Comparison of ENCODE assay signal across 11 mouse cellular contexts in genomic region chr9:15535418-15535817, GRCm38 (mm10). TPM values are rescaled to one million over a fixed set of nuclear protein-coding genes. Genes with fewer than 3 reads are reported as not detected.
DNase-seq lines count a peak whose midpoint lies in the region; ATAC-seq lines count a peak whose summit lies in the region.
"Had no signal": no experiment of that assay in that cellular context is flagged by ENCODE, and none has a peak within 500 bp of the region (broad histone marks: within the 10 kb centered on the region; RNA-seq: fewer than 3 reads in every experiment).

No protein-coding gene starts in this region.

- H3K4me1 ChIP-seq in kidney, embryonic 14.5 days (ENCODE audit: control insufficient read depth, insufficient read depth, low read length), result peaks cover 23% of the 10 kb centered on the region; the same call in 1 of the 2 replicates
- H3K4me1 ChIP-seq in liver, embryonic 11.5 days (replicated peaks; ENCODE audit: control insufficient read depth, insufficient read depth, low read length), result peaks cover 10% of the 10 kb centered on the region
- no peaks in the 10 kb centered on the region for H3K4me1 ChIP-seq in hindbrain, embryonic 11.5 days (replicated peaks; ENCODE audit: control insufficient read depth, insufficient read depth, low read length)
- H3K4me1 ChIP-seq: midbrain, embryonic 15.5 days had no signal

- peak overlapping the region; percentile 37; the same call in 1 of the 2 replicates for H3K27ac ChIP-seq in kidney, embryonic 14.5 days (ENCODE audit: low read depth, low read length)
- no peak overlapping the region for H3K27ac ChIP-seq in liver, embryonic 11.5 days (ENCODE audit: low read depth, low read length)
- no peak overlapping the region for H3K27ac ChIP-seq in hindbrain, embryonic 11.5 days (ENCODE audit: low read depth, low read length)
- H3K27ac ChIP-seq: left cerebral cortex, adult 2 months; lung, embryonic 15.5 days; midbrain, embryonic 15.5 days had no signal

- H3K9ac ChIP-seq in kidney, embryonic 14.5 days (ENCODE audit: low read depth, low read length), result no peak overlapping the region
- H3K9ac ChIP-seq in liver, embryonic 11.5 days (ENCODE audit: low read depth, low read length), result no peak overlapping the region
- no peak overlapping the region for H3K9ac ChIP-seq in hindbrain, embryonic 11.5 days (ENCODE audit: low read depth, low read length)
- H3K9ac ChIP-seq: lung, embryonic 15.5 days; midbrain, embryonic 15.5 days had no signal

- ATAC-seq in kidney, embryonic 14.5 days (ENCODE audit: low FRiP score, low TSS enrichment), result no peak
- ATAC-seq in liver, embryonic 11.5 days (replicated peaks; ENCODE audit: low FRiP score), result 0 out of 2 replicates have a peak, but pooled peaks have one; percentile 27
- no peak for ATAC-seq in hindbrain, embryonic 11.5 days (ENCODE audit: low FRiP score)
- ATAC-seq: midbrain, embryonic 15.5 days had no signal

- H3K27me3 ChIP-seq in kidney, embryonic 14.5 days (ENCODE audit: control insufficient read depth, insufficient read depth, low read length), result no peaks in the 10 kb centered on the region
- no peaks in the 10 kb centered on the region for H3K27me3 ChIP-seq in liver, embryonic 11.5 days (replicated peaks; ENCODE audit: control insufficient read depth, insufficient read depth, low read length)
- no peaks in the 10 kb centered on the region for H3K27me3 ChIP-seq in hindbrain, embryonic 11.5 days (ENCODE audit: control insufficient read depth, insufficient read depth, low read length)
- H3K27me3 ChIP-seq: lung, embryonic 15.5 days; midbrain, embryonic 15.5 days had no signal

- H3K4me2 ChIP-seq in kidney, embryonic 14.5 days (replicated peaks; ENCODE audit: low read depth, low read length), result no peak overlapping the region
- H3K4me2 ChIP-seq in liver, embryonic 11.5 days, result no peak overlapping the region
- no peak overlapping the region for H3K4me2 ChIP-seq in hindbrain, embryonic 11.5 days (replicated peaks; ENCODE audit: low read depth, low read length)
- H3K4me2 ChIP-seq: lung, embryonic 15.5 days; midbrain, embryonic 15.5 days had no signal

- H3K4me3 ChIP-seq in kidney, embryonic 14.5 days (ENCODE audit: low read length), result no peak overlapping the region
- H3K4me3 ChIP-seq in liver, embryonic 11.5 days (ENCODE audit: low read depth, low read length), result no peak overlapping the region
- H3K4me3 ChIP-seq in hindbrain, embryonic 11.5 days (ENCODE audit: low read depth, low read length), result no peak overlapping the region
- H3K4me3 ChIP-seq: left cerebral cortex, adult 2 months; lung, embryonic 15.5 days; midbrain, embryonic 15.5 days had no signal

- H3K36me3 ChIP-seq in kidney, embryonic 14.5 days (ENCODE audit: control insufficient read depth, insufficient read depth, low read length), result no peaks in the 10 kb centered on the region; the same call in 1 of the 2 replicates
- H3K36me3 ChIP-seq in liver, embryonic 11.5 days (ENCODE audit: control insufficient read depth, insufficient read depth, low read length), result peaks cover 2% of the 10 kb centered on the region
- no peaks in the 10 kb centered on the region for H3K36me3 ChIP-seq in hindbrain, embryonic 11.5 days (ENCODE audit: control insufficient read depth, insufficient read depth, low read length)
- H3K36me3 ChIP-seq: lung, embryonic 15.5 days; midbrain, embryonic 15.5 days had no signal

- WGBS in kidney, embryonic 14.5 days, result 30% methylated on average over 5 of the region's 5 CpGs
- 69% methylated on average over 5 of the region's 5 CpGs for WGBS in liver, embryonic 11.5 days
- 47% methylated on average over 5 of the region's 5 CpGs for WGBS in hindbrain, embryonic 11.5 days

- DNase-seq in kidney, adult 18-20 months, result peak; percentile 36
- DNase-seq in kidney, postnatal 4 days, result no peak
- no peak for DNase-seq in liver, embryonic 11.5 days (ENCODE audit: low spot score)
- peak; percentile 48 for DNase-seq in retina, embryonic 14.5 days (ENCODE audit: low spot score)
- DNase-seq in left cerebral cortex, adult 11 months (ENCODE audit: low spot score), result no peak
- no peak for DNase-seq in hindbrain, embryonic 11.5 days (ENCODE audit: low spot score)
- DNase-seq: adrenal gland, postnatal 25 days had no signal

- H3K9me3 ChIP-seq in kidney, embryonic 14.5 days (ENCODE audit: control insufficient read depth, low read length), result no peaks in the 10 kb centered on the region
- no peaks in the 10 kb centered on the region for H3K9me3 ChIP-seq in liver, embryonic 11.5 days (ENCODE audit: control insufficient read depth, low read length)
- no peaks in the 10 kb centered on the region for H3K9me3 ChIP-seq in hindbrain, embryonic 11.5 days (ENCODE audit: control insufficient read depth, low read length)
- H3K9me3 ChIP-seq: lung, embryonic 15.5 days; midbrain, embryonic 15.5 days had no signal

RNA-seq across cellular contexts. Expression of gene Smco4, which starts 42.2 kb away (rescaled TPM):
- polyA plus RNA-seq in kidney, embryonic 14.5 days (2014; fragmentation: Nextera tagmentation; extraction: Ambion mirVana), result 7.0 and 24.0 TPM in 2 replicates
- polyA plus RNA-seq in liver, embryonic 11.5 days (2014; fragmentation: Nextera tagmentation; extraction: Ambion mirVana), result 4.5 and 6.6 TPM in 2 replicates
- polyA plus RNA-seq in hindbrain, embryonic 11.5 days (2014; fragmentation: Nextera tagmentation; extraction: Ambion mirVana), result 2.0 and 2.8 TPM in 2 replicates

Comparison
In these comparisons a context has a peak if more than half of its experiments do, and no peak if none do; other contexts are left out.
1. DNase-seq: peak in kidney, adult 18-20 months (single experiment) and retina, embryonic 14.5 days (single experiment); none in kidney, postnatal 4 days (0 of 2), liver, embryonic 11.5 days (single experiment), left cerebral cortex, adult 11 months (single experiment) and hindbrain, embryonic 11.5 days (single experiment).